Mouse (Mus musculus): Measurements from ENCODE around the gene Loxl4. TPM values are rescaled to one million over a fixed set of nuclear protein-coding genes. Genes with fewer than 3 reads are reported as not detected.
A peak's percentile ranks its signal among the peaks of the same experiment; 100 is the strongest.

The Loxl4 gene
- polyA plus RNA-seq, 1 experiment from 2014 or later: 0.18 TPM

DNA sequence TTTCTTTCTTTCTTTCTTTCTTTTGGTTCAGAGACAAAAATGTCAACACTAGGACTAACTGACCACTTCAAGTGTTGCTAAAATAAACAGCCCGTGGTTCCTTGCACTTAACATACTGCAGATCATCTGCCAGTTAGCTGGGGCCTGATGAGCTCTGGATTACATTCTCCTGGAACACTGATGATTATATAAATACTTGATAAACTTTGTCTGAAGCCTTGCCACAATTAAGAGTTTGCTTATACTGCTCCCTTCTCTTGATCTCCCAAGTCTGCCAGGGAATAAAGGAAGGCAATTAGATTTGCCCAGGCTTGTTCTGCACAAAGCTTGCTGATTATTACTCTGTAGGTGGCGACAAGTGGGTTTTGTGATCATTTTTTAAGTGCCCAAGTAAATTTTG lies 24.9 kb downstream of the Loxl4 start:
- no peak overlapping the region for H3K9ac ChIP-seq
- H3K36me3 ChIP-seq: peaks cover 38% of the 10 kb centered on the region
- peaks cover 17% of the 10 kb centered on the region for H3K4me1 ChIP-seq (replicated peaks)
- H3K4me3 ChIP-seq: no peak overlapping the region
- no peaks in the 10 kb centered on the region for H3K9me3 ChIP-seq (replicated peaks)
- no peak overlapping the region for H3K27ac ChIP-seq (ENCODE audit: poor library complexity, severe bottlenecking)
- 57% methylated on average over 2 of the region's 2 CpGs for WGBS
- no peaks in the 10 kb centered on the region for H3K27me3 ChIP-seq (replicated peaks)
- H3K4me2 ChIP-seq: no peak overlapping the region
- ATAC-seq (ENCODE audit: insufficient number of reproducible peaks, low FRiP score): no peak

DNA sequence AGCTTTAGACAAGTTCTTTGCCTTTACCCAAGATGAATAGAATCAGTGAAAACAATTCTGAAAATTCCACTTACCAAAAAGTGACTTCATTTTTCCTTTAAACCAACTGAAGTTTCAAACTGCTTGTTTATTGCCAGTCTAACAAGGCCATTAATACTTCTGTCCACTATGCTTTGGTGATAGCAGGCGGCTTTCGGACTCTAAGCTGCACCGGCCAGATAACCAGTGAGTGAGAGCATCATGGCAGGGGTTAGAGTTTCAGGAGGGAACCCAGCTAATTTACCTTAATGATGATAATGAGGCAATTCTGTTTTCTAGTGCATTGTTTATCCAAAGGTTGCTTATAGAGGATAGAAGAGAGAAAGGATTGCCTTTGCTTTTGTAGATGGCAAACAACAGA lies 28.4 kb downstream of the Loxl4 start:
- Histone ChIP-seq H3K9me3 (replicated peaks) (no peaks in the 10 kb centered on the region), H3K27me3 (replicated peaks) (no peaks in the 10 kb centered on the region), H3K4me3 (no peak overlapping the region), H3K4me2 (no peak overlapping the region), H3K9ac (no peak overlapping the region), H3K4me1 (replicated peaks) (peaks cover 17% of the 10 kb centered on the region), H3K36me3 (peaks cover 24% of the 10 kb centered on the region; the same call in 1 of the 2 replicates), H3K27ac (ENCODE audit: poor library complexity, severe bottlenecking) (0 out of 2 replicates have a peak overlapping the region, but pooled peaks have one; percentile 21)
- 72% methylated on average over 3 of the region's 3 CpGs for WGBS
- ATAC-seq (ENCODE audit: insufficient number of reproducible peaks, low FRiP score): peak; percentile 84

DNA sequence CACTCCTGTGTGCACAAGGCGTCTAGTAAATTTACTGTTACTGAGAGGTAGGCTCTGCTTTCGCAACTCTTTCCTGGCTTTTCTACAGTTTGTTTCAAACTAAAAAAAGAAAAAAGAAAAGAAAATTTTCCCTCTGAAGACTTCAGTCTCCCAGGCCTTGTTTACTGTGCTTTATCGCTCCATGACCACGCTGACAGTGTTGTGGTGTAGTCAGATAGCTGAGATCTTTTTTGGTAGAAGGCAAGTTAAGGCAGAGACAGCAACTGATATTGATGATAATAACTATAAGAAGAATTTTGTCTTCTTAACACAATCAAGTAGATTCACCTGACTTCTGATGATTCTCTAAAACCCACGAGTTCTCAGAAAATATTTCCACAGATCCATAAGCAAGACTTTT lies 28.9 kb downstream of the Loxl4 start:
- peak; percentile 77 for ATAC-seq (ENCODE audit: insufficient number of reproducible peaks, low FRiP score)
- Histone ChIP-seq H3K4me3 (no peak overlapping the region), H3K36me3 (peaks cover 24% of the 10 kb centered on the region; the same call in 1 of the 2 replicates), H3K27ac (ENCODE audit: poor library complexity, severe bottlenecking) (peak overlapping the region; percentile 25; the same call in 1 of the 2 replicates), H3K4me2 (no peak overlapping the region), H3K27me3 (replicated peaks) (no peaks in the 10 kb centered on the region), H3K9ac (no peak overlapping the region), H3K9me3 (replicated peaks) (no peaks in the 10 kb centered on the region), H3K4me1 (replicated peaks) (peaks cover 17% of the 10 kb centered on the region)
- WGBS: 82% methylated on average over 5 of the region's 5 CpGs

DNA sequence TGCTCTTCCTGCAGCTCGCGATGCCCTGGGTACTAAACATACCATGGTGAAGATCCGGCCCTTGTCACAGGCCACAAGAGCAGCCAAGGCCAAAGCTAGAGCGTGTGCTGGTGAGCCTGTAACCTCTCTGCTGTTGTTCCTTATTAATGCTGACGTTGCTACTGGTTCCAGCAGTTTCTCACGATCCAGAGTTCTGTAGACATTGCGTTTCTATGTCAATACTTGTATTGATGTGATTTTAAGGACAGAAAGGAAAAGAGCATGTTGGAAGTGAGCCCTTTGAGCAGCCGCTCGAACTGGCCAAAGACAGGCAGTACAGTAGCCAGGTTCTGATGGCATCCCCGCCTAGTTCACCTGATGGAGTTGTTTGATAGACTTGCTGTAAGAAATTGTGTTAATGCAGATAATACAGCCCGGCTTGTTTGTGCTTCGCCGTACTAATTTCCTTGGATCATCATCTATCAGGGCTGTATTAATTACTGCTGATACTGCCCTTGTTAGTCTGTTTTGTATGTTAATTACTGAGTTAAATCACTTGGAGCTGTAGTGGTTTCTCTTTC lies 29.7 kb downstream of the Loxl4 start:
- H3K4me2 ChIP-seq: no peak overlapping the region
- no peak overlapping the region for H3K9ac ChIP-seq
- no peak for ATAC-seq (ENCODE audit: insufficient number of reproducible peaks, low FRiP score)
- WGBS: 91% methylated on average over 13 of the region's 13 CpGs
- no peak overlapping the region for H3K27ac ChIP-seq (ENCODE audit: poor library complexity, severe bottlenecking)
- peaks cover 24% of the 10 kb centered on the region; the same call in 1 of the 2 replicates for H3K36me3 ChIP-seq
- peaks cover 9% of the 10 kb centered on the region for H3K4me1 ChIP-seq (replicated peaks)
- no peak overlapping the region for H3K4me3 ChIP-seq
- no peaks in the 10 kb centered on the region for H3K27me3 ChIP-seq (replicated peaks)
- H3K9me3 ChIP-seq (replicated peaks): no peaks in the 10 kb centered on the region

DNA sequence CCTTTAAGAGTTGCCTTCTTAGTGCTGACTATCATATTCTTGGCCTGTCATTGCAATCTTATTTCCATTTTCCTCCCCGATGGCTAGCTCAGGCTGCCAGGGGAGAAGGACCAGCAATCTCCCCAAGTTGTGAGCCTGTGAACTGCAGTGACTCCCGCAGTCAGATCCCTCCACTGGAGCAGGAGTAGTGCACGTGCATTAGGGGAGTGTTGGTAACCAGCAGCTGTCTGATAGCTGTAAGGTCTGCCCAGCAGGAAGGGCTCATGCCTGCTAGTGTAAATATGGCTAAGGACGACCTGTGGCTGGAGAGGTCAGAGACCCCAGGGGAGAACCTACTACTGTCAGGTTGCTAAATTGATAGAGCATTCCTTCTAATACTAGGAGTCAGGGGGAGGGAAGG lies 31.9 kb downstream of the Loxl4 start:
- Histone ChIP-seq H3K9me3 (replicated peaks) (no peaks in the 10 kb centered on the region), H3K4me2 (no peak overlapping the region), H3K36me3 (peaks cover 21% of the 10 kb centered on the region; the same call in 1 of the 2 replicates), H3K4me3 (no peak overlapping the region), H3K4me1 (replicated peaks) (0 out of 2 replicates have a peak, but pooled peaks cover 3% of the 10 kb centered on the region), H3K27ac (ENCODE audit: poor library complexity, severe bottlenecking) (no peak overlapping the region), H3K9ac (no peak overlapping the region), H3K27me3 (replicated peaks) (no peaks in the 10 kb centered on the region)
- 18% methylated on average over 4 of the region's 4 CpGs for WGBS
- no peak for ATAC-seq (ENCODE audit: insufficient number of reproducible peaks, low FRiP score)

DNA sequence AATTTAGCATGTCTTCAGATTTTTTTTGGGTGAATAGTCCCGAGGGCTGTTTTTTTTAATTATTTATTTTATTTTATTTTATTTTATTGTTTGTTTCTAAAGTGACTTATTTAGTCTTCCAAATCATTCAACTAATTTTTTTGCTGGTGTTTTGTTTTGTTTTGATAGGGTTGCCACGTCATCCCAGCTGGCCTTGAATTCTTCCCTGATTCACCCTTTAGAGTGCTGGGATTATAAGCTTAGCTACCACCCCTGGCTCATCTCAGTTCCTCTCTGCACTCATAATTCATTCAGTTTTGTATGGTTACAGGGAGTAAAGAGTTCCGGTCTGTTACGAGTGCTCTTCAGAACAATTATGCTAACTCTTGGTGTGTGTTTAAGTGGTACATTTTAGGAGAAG lies 34.0 kb downstream of the Loxl4 start:
- no peak for ATAC-seq (ENCODE audit: insufficient number of reproducible peaks, low FRiP score)
- no peaks in the 10 kb centered on the region for H3K9me3 ChIP-seq (replicated peaks)
- H3K9ac ChIP-seq: no peak overlapping the region
- no peak overlapping the region for H3K4me3 ChIP-seq
- H3K36me3 ChIP-seq: peaks cover 11% of the 10 kb centered on the region; the same call in 1 of the 2 replicates
- H3K4me1 ChIP-seq (replicated peaks): 0 out of 2 replicates have a peak, but pooled peaks cover 3% of the 10 kb centered on the region
- WGBS: 84% methylated on average over 4 of the region's 4 CpGs
- no peak overlapping the region for H3K4me2 ChIP-seq
- H3K27ac ChIP-seq (ENCODE audit: poor library complexity, severe bottlenecking): no peak overlapping the region
- H3K27me3 ChIP-seq (replicated peaks): no peaks in the 10 kb centered on the region

DNA sequence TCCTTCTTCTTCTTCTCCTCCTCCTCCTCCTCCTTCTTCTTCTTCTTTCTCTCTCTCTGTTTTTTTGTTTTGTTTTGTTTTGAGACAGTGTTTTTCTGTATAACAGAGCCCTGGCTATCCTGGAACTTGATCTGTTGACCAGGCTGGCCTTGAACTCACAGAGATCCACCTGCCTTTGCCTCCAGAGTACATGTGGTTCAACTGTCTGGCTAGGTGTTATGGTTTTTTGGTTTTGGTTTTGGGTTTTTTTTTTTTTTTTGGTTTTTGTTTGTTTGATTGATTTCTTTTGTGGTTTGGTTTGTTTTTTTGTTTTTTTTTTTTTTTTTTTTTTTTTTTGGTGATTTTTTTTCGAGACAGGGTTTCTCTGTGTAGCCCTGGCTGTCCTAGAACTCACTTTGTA lies 35.8 kb downstream of the Loxl4 start:
- no peak for ATAC-seq (ENCODE audit: insufficient number of reproducible peaks, low FRiP score)
- WGBS: 88% methylated on average over 1 of the region's 1 CpGs
- no peaks in the 10 kb centered on the region for H3K36me3 ChIP-seq
- no peak overlapping the region for H3K4me2 ChIP-seq
- H3K4me3 ChIP-seq: no peak overlapping the region
- H3K4me1 ChIP-seq (replicated peaks): 0 out of 2 replicates have a peak, but pooled peaks cover 3% of the 10 kb centered on the region
- no peaks in the 10 kb centered on the region for H3K27me3 ChIP-seq (replicated peaks)
- no peak overlapping the region for H3K9ac ChIP-seq
- no peaks in the 10 kb centered on the region for H3K9me3 ChIP-seq (replicated peaks)
- H3K27ac ChIP-seq (ENCODE audit: poor library complexity, severe bottlenecking): no peak overlapping the region

DNA sequence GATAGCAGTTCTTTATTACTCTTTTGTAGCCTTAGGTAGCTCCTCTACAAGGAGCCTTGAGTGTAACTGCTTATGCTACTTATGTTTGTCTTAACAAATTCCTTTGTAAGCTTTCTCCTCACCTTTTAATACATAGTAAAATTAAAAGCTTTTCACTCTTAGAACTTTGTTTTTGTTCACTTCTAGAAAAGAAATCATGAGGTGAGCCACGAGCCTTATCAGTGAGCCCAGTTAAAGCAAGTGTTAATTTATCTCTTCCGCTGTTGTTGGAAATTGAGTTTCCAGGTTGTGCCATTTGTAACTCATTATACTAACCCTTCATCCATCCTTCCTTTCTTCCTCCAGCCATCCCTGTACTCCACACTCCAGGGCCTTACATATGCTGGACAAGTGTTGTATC lies 37.3 kb downstream of the Loxl4 start:
- Histone ChIP-seq H3K9ac (no peak overlapping the region), H3K27ac (ENCODE audit: poor library complexity, severe bottlenecking) (no peak overlapping the region), H3K27me3 (replicated peaks) (no peaks in the 10 kb centered on the region), H3K36me3 (no peaks in the 10 kb centered on the region), H3K4me3 (no peak overlapping the region), H3K4me1 (replicated peaks) (no peaks in the 10 kb centered on the region), H3K4me2 (no peak overlapping the region), H3K9me3 (replicated peaks) (no peaks in the 10 kb centered on the region)
- ATAC-seq (ENCODE audit: insufficient number of reproducible peaks, low FRiP score): no peak
- 60% methylated on average over 2 of the region's 2 CpGs for WGBS

DNA sequence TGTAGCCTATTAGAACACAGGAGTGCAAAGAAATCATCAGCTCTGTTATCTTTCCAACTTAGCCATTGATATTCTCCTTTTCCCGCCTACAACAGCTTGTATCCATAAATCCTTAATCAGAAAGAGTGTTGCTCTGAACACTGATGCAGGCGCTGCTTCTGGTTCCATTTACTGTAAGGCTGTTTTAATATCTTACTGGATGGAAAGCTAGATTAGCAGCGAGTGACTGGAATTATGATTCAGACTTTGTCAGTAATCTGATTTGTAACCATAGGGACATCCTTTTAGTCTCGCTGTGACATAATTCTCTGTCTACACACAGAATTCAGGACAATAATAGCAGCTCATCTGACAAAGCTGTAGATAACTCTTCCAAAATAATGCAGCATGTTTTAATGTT lies 41.3 kb downstream of the Loxl4 start:
- 73% methylated on average over 4 of the region's 4 CpGs for WGBS
- H3K36me3 ChIP-seq: no peaks in the 10 kb centered on the region; the same call in 1 of the 2 replicates
- H3K27me3 ChIP-seq (replicated peaks): no peaks in the 10 kb centered on the region
- no peaks in the 10 kb centered on the region for H3K9me3 ChIP-seq (replicated peaks)
- ATAC-seq (ENCODE audit: insufficient number of reproducible peaks, low FRiP score): no peak
- no peak overlapping the region for H3K4me2 ChIP-seq
- no peak overlapping the region for H3K4me3 ChIP-seq
- 0 out of 2 replicates have a peak, but pooled peaks cover 3% of the 10 kb centered on the region for H3K4me1 ChIP-seq (replicated peaks)
- no peak overlapping the region for H3K27ac ChIP-seq (ENCODE audit: poor library complexity, severe bottlenecking)
- no peak overlapping the region for H3K9ac ChIP-seq

DNA sequence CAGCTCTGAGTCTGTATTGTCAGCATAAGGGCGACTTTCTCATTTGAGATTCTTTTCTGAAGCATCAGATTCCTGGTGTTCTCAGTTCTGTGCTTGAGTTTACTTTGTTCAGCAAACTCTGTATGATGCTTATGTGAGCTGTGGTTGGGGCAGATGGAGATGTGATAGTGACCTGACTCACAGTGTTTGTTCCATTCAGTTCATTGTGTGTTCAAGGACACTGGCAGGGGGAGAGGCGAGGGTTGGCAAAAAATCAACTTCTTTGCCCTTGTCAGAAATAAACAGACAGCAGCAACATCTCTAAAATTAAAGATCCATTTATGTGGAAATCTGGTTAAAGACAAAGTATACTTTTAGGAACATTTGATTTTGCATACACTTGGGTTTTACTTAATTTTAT lies 43.5 kb downstream of the Loxl4 start:
- Histone ChIP-seq H3K9me3 (replicated peaks) (no peaks in the 10 kb centered on the region), H3K36me3 (peaks cover 2% of the 10 kb centered on the region), H3K27ac (ENCODE audit: poor library complexity, severe bottlenecking) (no peak overlapping the region), H3K4me2 (no peak overlapping the region), H3K9ac (no peak overlapping the region), H3K4me3 (no peak overlapping the region), H3K27me3 (replicated peaks) (no peaks in the 10 kb centered on the region), H3K4me1 (replicated peaks) (0 out of 2 replicates have a peak, but pooled peaks cover 3% of the 10 kb centered on the region)
- ATAC-seq (ENCODE audit: insufficient number of reproducible peaks, low FRiP score): no peak
- WGBS: 82% methylated on average over 2 of the region's 2 CpGs

DNA sequence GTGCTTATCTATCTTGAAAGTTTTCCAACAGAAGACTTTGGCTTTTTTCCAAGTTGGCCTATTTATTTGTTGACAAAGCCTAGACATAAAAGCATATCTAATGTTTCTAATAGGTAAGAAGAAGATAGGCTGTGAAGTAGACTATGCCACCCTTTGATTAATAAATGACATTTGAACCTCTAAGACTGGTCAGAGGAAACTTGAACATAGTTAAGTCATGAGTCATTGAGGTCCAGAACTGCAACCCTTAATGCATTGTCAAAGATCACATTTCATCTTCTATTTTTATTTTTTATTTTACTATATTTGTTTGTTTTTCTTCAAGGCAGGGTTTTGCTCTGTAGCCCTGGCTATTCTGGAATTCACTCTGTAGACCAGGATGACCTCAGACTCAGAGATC lies 45.6 kb downstream of the Loxl4 start:
- peaks cover 19% of the 10 kb centered on the region for H3K36me3 ChIP-seq
- H3K4me2 ChIP-seq: no peak overlapping the region
- H3K27ac ChIP-seq (ENCODE audit: poor library complexity, severe bottlenecking): no peak overlapping the region
- H3K9me3 ChIP-seq (replicated peaks): no peaks in the 10 kb centered on the region
- H3K27me3 ChIP-seq (replicated peaks): no peaks in the 10 kb centered on the region
- no peak overlapping the region for H3K9ac ChIP-seq
- no peak overlapping the region for H3K4me3 ChIP-seq
- no peak for ATAC-seq (ENCODE audit: insufficient number of reproducible peaks, low FRiP score)
- 0 out of 2 replicates have a peak, but pooled peaks cover 3% of the 10 kb centered on the region for H3K4me1 ChIP-seq (replicated peaks)

Measured in heart, embryonic 12.5 days (tissue).